Mouse (Mus musculus) hindbrain, embryonic 12.5 days (tissue): ENCODE results near the gene Lap3. TPM values are rescaled to one million over a fixed set of nuclear protein-coding genes. Genes with fewer than 3 reads are reported as not detected.

Experiments used
- ATAC-seq: fragments of 200-750 bp; cut with Nextera tagmentation; 2 replicates; pipeline ENCODE4 v1.8.0; 2017; ENCODE audit warnings: moderate TSS enrichment; ENCODE audit not compliant: low FRiP score
- H3K27ac ChIP-seq: fragments of 300-500 bp; sonication (generic); 2 replicates; pipeline ENCODE4 v1.5.1; 2016; ENCODE audit warnings: mild to moderate bottlenecking
- H3K27me3 ChIP-seq: fragments of 300-500 bp; sonication (generic); 2 replicates; pipeline ENCODE4 v1.6.1; 2016; ENCODE audit warnings: mild to moderate bottlenecking
- H3K36me3 ChIP-seq: fragments of 300-500 bp; sonication (generic); 2 replicates; pipeline ENCODE4 v1.6.1; 2016; ENCODE audit warnings: mild to moderate bottlenecking
- H3K4me1 ChIP-seq: fragments of 300-500 bp; sonication (generic); 2 replicates; pipeline ENCODE4 v1.6.1; 2016
- H3K4me2 ChIP-seq: fragments of 300-500 bp; sonication (generic); replicated peaks from 2 replicates; pipeline ENCODE4 v1.6.1; 2016; ENCODE audit warnings: mild to moderate bottlenecking
- H3K4me3 ChIP-seq: fragments of 300-500 bp; sonication (generic); 2 replicates; pipeline ENCODE4 v1.5.1; 2016; ENCODE audit warnings: mild to moderate bottlenecking
- H3K9ac ChIP-seq: fragments of 300-500 bp; sonication (generic); 2 replicates; pipeline ENCODE4 v1.6.1; 2016; ENCODE audit warnings: mild to moderate bottlenecking, moderate library complexity
- H3K9me3 ChIP-seq: fragments of 300-500 bp; sonication (generic); replicated peaks from 2 replicates; pipeline ENCODE4 v1.6.1; 2016; ENCODE audit warnings: mild to moderate bottlenecking
- WGBS: fragments of 180-500 bp; shearing (Covaris S2); methylation state at CpG from one replicate; pipeline ENCODE4 v1.1.7; 2016; 5-methylcytosine and 5-hydroxymethylcytosine counted together
- polyA plus RNA-seq: library from polyadenylated mRNA; unstranded; fragments of >200 nt; fragmentation: Nextera tagmentation; extraction: Ambion mirVana; gene quantifications from 2 replicates; pipeline ENCODE4 v1.2.1, GENCODE M21; 2016

The Lap3 gene
- polyA plus RNA-seq, 1 experiment from 2014 or later: 57.3 TPM

DNA sequence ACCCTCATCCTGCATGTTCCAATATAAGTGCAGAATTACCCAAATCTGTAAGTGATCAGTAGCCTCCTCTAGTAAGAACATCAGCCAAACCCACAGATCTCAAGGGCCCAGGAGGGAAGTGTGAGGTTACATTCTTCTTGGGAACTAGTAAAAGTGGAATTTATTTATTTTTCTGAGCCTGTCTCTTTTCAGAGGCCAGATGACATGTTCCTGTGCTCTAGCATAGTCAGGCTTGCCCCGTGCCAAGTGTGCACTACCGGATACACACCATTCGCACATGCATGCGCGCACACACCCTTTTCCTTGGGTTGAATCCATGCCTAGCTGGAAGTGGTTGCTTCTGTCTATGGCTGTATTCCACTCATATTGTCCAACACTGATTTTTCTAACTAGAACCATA, 17.4 kb upstream of the Lap3 start:
- 90% methylated on average over 5 of the region's 5 CpGs for WGBS
- H3K27ac ChIP-seq: no peak overlapping the region
- H3K36me3 ChIP-seq: no peaks in the 10 kb centered on the region
- no peaks in the 10 kb centered on the region for H3K9me3 ChIP-seq
- ATAC-seq: no peak
- no peak overlapping the region for H3K4me2 ChIP-seq
- no peak overlapping the region for H3K9ac ChIP-seq
- no peaks in the 10 kb centered on the region for H3K4me1 ChIP-seq
- H3K27me3 ChIP-seq: no peaks in the 10 kb centered on the region
- H3K4me3 ChIP-seq: no peak overlapping the region

DNA sequence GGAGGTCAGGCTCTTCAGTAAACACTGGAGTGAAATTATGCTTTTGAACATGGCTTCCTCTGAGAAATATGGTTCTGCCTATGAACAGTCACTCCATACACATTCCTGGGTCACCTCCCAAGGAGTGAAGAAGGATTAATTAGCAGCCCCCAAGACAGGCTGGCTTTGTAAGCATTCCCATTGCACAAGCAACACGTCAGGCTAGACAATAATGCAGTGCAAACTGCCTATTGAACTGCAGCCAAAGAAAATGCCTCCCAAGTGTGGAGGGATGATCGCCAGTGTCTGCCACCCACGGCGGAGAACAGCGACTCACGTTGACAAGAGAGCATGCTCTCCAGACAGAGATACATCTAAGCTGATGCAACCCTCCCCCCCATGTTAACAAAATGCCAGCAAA, 16.9 kb upstream of the Lap3 start:
- no peak overlapping the region for H3K9ac ChIP-seq
- 36% methylated on average over 6 of the region's 6 CpGs for WGBS
- ATAC-seq: 0 out of 2 replicates have a peak, but pooled peaks have one; percentile 29
- H3K27me3 ChIP-seq: no peaks in the 10 kb centered on the region
- H3K4me2 ChIP-seq: no peak overlapping the region
- no peaks in the 10 kb centered on the region for H3K36me3 ChIP-seq
- no peak overlapping the region for H3K27ac ChIP-seq
- no peak overlapping the region for H3K4me3 ChIP-seq
- no peaks in the 10 kb centered on the region for H3K9me3 ChIP-seq
- no peaks in the 10 kb centered on the region for H3K4me1 ChIP-seq

DNA sequence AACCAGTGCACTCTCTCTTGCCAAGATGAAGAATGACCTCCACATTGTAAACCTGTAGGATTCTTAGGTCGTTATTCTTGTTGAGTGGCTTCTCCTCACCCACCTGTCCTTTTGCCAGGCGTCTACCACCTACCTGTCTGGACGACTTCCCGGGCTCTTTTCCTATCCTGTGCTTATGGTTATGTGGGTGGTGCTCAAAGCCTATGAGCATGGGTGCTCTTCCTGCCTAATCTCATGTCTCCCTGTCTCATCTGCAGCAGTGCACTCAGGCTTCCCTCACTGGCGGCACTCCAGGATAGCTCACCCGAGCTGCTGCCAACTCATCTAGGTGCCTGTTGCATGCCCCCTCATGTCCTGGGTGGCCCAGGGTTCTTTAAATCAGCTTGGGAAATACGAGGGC, 15.6 kb upstream of the Lap3 start:
- no peak for ATAC-seq

DNA sequence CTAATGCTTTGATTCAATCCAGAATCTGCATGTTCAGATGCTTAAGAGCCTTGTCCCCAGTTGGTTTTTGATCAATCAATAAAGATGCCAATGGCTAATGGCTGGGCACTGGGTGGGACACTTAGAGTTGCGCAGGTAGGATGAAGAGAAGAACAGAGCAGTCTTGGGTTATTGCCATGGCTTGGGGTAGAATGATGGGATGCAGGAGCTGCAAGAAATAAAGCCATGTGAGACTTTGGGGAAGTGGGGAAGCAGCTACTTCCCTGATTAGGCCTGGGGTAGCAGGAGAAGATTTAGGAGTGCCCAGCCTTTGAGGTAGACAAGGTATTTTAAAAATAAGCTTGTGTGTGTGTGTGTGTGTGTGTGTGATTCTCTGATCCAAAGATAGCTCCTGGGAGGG, 13.1 kb upstream of the Lap3 start:
- Histone ChIP-seq H3K4me2 (no peak overlapping the region), H3K36me3 (no peaks in the 10 kb centered on the region), H3K4me3 (no peak overlapping the region), H3K27ac (no peak overlapping the region), H3K9me3 (no peaks in the 10 kb centered on the region), H3K4me1 (no peaks in the 10 kb centered on the region), H3K9ac (no peak overlapping the region), H3K27me3 (no peaks in the 10 kb centered on the region)
- no peak for ATAC-seq
- WGBS: 91% methylated on average over 1 of the region's 1 CpGs

More for the DNA sequence above, 15.6 kb upstream of the Lap3 start:
- H3K36me3 ChIP-seq: no peaks in the 10 kb centered on the region
- WGBS: 86% methylated on average over 7 of the region's 7 CpGs
- no peaks in the 10 kb centered on the region for H3K27me3 ChIP-seq
- H3K4me3 ChIP-seq: no peak overlapping the region
- no peaks in the 10 kb centered on the region for H3K9me3 ChIP-seq
- H3K4me1 ChIP-seq: no peaks in the 10 kb centered on the region
- H3K27ac ChIP-seq: no peak overlapping the region
- H3K4me2 ChIP-seq: no peak overlapping the region
- no peak overlapping the region for H3K9ac ChIP-seq

DNA sequence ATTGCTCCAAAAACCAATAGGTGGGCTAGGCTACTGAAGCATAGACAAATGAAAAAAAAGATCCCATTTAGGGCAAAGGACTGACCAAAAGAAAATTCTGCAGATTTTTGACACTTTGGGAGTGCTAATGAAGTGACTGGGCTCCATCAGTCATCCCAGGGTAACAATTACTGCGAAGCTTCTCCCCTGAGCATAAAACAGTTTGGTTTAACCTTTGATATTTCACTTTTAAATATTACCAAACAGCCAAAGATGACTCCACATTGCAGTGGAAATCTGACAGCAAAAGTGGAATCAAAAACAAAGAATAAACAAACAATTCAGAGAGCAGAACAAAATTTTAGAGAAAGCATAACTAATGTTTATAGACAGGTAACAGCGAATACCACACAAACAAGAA, 12.0 kb upstream of the Lap3 start:
- Histone ChIP-seq H3K4me1 (no peaks in the 10 kb centered on the region), H3K27ac (no peak overlapping the region), H3K9me3 (no peaks in the 10 kb centered on the region), H3K27me3 (no peaks in the 10 kb centered on the region), H3K4me3 (no peak overlapping the region), H3K36me3 (no peaks in the 10 kb centered on the region), H3K4me2 (no peak overlapping the region), H3K9ac (no peak overlapping the region)
- WGBS: 80% methylated on average over 2 of the region's 2 CpGs
- ATAC-seq: no peak

DNA sequence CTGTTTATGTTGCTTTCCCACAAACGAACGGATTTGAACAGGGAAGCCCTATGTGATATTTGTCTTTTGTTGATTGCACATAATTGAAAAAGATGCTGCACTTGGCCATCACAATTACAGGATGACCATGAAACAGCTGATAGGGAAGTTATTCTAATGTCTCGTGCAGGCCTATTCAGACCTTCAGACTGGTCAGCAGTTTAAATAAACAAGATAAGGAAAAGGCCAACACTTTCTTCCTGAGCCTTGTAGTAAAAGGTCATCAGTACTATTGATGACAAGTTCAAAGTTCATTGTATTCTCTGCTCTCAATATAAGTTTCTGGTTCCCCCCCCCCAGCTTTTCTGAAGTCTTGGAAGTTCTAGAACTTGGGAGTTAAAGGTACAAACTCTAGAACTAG, 10.6 kb upstream of the Lap3 start:
- no peak overlapping the region for H3K4me2 ChIP-seq
- no peak overlapping the region for H3K9ac ChIP-seq
- H3K4me1 ChIP-seq: no peaks in the 10 kb centered on the region
- H3K36me3 ChIP-seq: no peaks in the 10 kb centered on the region
- no peaks in the 10 kb centered on the region for H3K27me3 ChIP-seq
- 82% methylated on average over 3 of the region's 3 CpGs for WGBS
- no peak overlapping the region for H3K27ac ChIP-seq
- no peaks in the 10 kb centered on the region for H3K9me3 ChIP-seq
- ATAC-seq: no peak
- H3K4me3 ChIP-seq: no peak overlapping the region

DNA sequence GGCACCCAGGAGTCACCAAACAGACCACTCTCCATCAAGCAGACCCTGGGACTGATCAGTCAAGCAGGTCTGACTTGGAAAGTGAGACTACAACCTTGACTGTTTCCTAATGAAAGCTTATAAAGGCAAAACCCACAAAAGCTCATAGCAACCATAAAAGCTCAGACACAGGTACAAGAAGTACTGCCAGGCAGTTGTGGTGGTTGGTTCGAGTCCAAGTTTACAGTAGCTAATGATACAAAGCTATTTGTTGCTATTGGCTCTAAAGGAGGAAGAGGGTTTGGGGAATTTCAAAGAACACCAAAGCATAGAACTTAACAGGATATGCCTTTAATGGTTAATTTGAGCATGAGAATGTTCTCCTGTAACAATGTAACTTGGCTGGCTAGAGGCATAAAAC, 9.5 kb upstream of the Lap3 start:
- no peaks in the 10 kb centered on the region for H3K27me3 ChIP-seq
- no peak overlapping the region for H3K9ac ChIP-seq
- no peak overlapping the region for H3K4me3 ChIP-seq
- ATAC-seq: no peak
- no peaks in the 10 kb centered on the region for H3K36me3 ChIP-seq
- 82% methylated on average over 1 of the region's 1 CpGs for WGBS
- H3K27ac ChIP-seq: no peak overlapping the region
- H3K9me3 ChIP-seq: no peaks in the 10 kb centered on the region
- no peaks in the 10 kb centered on the region for H3K4me1 ChIP-seq
- H3K4me2 ChIP-seq: no peak overlapping the region

DNA sequence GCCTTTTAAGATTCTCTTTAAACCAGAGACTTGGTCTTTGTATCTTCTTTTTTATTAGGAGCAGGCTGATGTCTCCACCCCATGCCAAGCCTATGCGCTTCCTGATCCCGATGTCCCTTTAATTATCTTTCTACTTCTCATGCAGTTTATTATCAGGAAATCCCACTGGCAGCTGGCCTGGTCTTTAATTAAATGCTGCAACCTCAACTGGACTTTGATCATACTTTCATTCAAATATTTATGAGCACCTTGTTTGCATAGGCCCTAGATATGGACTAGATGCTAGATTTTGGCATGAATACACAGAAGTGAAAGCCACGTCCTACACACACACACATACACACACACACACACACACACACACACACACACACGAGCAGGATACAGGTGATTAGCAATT, 1.4 kb upstream of the Lap3 start:
- ATAC-seq: no peak
- Histone ChIP-seq H3K4me1 (0 out of 2 replicates have a peak, but pooled peaks cover 11% of the 10 kb centered on the region), H3K27ac (no peak overlapping the region), H3K9me3 (no peaks in the 10 kb centered on the region), H3K4me2 (no peak overlapping the region), H3K27me3 (peaks cover 3% of the 10 kb centered on the region; the same call in 1 of the 2 replicates), H3K4me3 (no peak overlapping the region), H3K36me3 (no peaks in the 10 kb centered on the region; the same call in 1 of the 2 replicates), H3K9ac (no peak overlapping the region)
- WGBS: 81% methylated on average over 4 of the region's 4 CpGs

DNA sequence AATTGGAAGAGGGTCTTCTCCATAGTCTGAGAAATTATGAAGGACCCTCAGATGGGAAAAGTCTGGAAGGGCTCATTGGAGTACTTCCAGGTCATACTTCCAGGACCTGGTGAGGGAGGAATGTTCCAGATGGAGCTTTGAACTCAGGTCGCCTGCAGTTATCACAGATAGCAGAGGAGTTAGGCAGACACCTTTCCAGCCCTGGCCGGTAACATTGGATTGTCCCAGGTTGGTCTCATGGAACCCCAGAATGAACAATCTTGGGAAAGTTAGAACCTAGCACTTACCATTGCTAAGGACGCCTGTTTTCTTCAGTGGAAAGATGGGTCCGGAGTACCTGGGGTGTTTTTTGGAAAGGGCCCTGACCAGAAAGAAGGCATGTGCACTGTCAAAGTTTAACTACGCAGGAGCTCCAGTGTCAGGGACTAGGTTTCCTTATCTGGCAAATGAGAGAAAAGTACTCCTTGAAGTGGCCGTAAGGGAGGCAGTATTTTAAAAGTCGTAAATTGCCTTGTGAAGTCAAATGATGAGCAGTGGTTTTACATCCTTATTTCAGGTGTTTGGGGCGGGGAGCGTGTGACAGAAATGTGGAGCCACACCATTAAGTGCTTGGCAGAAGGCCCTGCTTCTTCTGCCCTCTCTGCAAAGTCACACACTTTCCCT, 1.1 kb downstream of the Lap3 start:
- Histone ChIP-seq H3K4me1 (0 out of 2 replicates have a peak, but pooled peaks cover 11% of the 10 kb centered on the region), H3K4me3 (peak overlapping the region; percentile 63), H3K36me3 (peaks cover 10% of the 10 kb centered on the region), H3K9me3 (no peaks in the 10 kb centered on the region), H3K27ac (no peak overlapping the region), H3K4me2 (peak overlapping the region; percentile 70), H3K27me3 (peaks cover 3% of the 10 kb centered on the region; the same call in 1 of the 2 replicates), H3K9ac (0 out of 2 replicates have a peak overlapping the region, but pooled peaks have one; percentile 73)
- ATAC-seq: no peak; the same call in 1 of the 2 replicates
- 73% methylated on average over 9 of the region's 9 CpGs for WGBS

DNA sequence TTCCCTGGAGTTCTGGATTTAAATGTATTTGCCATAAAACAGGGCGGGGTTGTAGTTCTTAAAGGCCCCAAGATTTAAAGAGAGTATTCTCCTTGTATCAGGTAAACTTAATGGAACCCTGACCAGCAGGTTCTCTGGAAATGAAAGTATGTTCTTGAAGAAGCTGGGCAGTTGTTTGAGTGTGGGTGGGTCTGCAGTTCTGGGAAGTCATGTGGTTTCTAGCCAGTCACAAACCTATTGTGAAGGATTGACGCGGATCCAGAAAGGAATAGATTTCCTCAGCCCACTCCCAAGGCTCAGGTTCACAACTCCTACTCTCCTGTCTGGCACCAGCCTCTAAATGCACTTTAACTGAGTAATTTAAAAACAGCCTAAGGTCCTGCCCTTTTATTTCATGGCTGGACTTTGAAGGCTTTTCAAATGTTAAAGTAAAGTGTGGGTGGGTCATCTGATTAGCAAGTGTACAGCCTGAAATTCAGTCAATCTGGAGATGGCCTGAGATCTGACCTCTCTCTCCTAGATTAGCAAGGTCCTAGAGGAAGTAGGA, 2.3 kb downstream of the Lap3 start:
- H3K27me3 ChIP-seq: peaks cover 3% of the 10 kb centered on the region; the same call in 1 of the 2 replicates
- H3K9me3 ChIP-seq: no peaks in the 10 kb centered on the region
- H3K4me3 ChIP-seq: no peak overlapping the region
- H3K27ac ChIP-seq: no peak overlapping the region
- H3K36me3 ChIP-seq: peaks cover 20% of the 10 kb centered on the region
- no peak for ATAC-seq
- H3K9ac ChIP-seq: no peak overlapping the region
- H3K4me1 ChIP-seq: 0 out of 2 replicates have a peak, but pooled peaks cover 11% of the 10 kb centered on the region
- no peak overlapping the region for H3K4me2 ChIP-seq
- 88% methylated on average over 3 of the region's 3 CpGs for WGBS

DNA sequence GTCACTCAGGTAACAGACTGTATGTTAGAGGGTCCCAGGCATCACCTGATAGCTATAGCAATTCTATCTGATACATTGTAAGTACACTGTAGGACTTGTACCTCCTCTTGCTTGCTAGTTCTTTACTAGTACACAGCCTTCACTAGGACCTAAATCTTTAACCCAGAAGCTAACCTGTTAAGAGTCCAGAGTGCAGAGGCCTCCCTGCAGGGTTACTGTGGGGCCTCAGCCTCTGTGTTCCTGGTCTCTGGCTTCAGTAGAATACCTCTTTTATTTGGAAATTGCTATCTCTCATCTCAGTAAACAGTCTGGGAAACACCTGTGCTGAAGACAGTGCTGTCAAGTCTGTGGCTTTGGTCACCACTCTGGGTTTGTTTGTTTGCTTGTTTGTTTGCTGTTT, 2.9 kb downstream of the Lap3 start:
- Histone ChIP-seq H3K27ac (no peak overlapping the region), H3K4me3 (no peak overlapping the region), H3K4me1 (0 out of 2 replicates have a peak, but pooled peaks cover 11% of the 10 kb centered on the region), H3K4me2 (no peak overlapping the region), H3K9ac (no peak overlapping the region), H3K36me3 (peaks cover 24% of the 10 kb centered on the region), H3K27me3 (peaks cover 3% of the 10 kb centered on the region; the same call in 1 of the 2 replicates), H3K9me3 (no peaks in the 10 kb centered on the region)
- no peak for ATAC-seq

DNA sequence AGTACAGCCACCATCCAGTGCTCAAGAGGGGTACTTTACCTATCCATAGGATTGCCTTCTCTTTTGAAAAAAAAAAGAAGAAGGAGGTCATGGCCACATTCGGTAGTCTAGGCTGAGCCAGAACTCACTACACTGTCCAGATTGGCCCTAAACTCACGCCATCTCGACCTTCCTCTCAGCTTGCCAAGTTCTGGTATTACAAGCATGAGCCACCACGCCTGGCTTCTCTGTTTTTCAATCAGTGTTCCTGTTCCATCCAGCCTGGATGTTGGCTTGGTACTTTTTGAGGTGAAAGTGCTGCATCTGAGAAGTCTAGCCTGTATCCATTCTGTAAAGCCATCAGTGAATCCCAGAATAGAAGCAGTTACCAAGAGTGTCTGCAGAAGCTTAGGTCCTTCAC, 3.3 kb downstream of the Lap3 start:
- peaks cover 28% of the 10 kb centered on the region for H3K36me3 ChIP-seq
- H3K9ac ChIP-seq: no peak overlapping the region
- no peak for ATAC-seq
- H3K4me2 ChIP-seq: no peak overlapping the region
- H3K27ac ChIP-seq: no peak overlapping the region
- H3K9me3 ChIP-seq: no peaks in the 10 kb centered on the region
- WGBS: 89% methylated on average over 4 of the region's 4 CpGs
- H3K4me3 ChIP-seq: no peak overlapping the region
- H3K27me3 ChIP-seq: peaks cover under 1% of the 10 kb centered on the region; the same call in 1 of the 2 replicates
- H3K4me1 ChIP-seq: 0 out of 2 replicates have a peak, but pooled peaks cover 11% of the 10 kb centered on the region
